In the genomic region with DNA sequence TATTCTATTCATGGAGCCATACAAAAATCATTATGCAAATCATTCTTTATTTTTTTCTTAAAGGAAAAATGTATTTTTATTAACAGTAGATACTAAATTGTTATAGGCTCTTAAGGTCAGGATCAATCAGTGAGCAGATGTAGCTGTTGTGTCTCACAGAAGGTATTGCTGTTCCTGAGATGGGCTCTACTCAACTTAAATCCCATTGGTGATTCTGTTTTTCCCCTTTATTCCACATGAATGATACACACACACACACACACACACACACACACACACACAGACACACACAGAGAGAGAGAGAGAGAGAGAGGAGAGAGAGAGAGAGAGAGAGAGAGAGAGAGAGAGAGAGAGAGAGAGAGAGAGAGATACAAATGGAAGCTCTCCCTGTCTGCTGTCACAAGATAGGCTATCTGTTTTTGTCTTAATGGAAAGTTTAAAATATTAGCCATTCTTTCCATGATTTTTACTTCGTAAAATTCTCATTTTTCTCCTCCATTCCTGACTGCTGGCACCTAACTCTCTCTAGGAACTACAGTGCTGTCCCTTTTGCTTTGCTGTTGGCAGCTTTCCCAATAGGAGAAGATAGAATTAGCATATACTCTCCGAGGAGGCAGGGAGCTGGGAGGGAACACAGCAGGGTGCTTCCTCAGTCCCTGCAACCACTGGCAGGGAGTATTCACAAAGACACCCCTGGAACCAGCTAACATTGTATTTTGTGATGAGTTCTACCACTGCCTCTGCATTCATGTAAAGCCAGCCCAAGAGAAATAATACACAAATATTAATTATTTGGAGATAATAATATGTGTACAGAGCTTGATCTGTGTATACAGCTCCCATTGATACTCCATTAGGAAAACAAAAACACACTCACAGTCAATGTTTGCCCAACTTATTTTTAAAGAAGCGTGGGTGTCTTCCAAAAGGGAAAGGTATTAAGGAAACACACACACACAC, we compare ENCODE assay signal across 14 mouse cellular contexts.
DNase-seq lines count a peak whose midpoint lies in the region; ATAC-seq lines count a peak whose summit lies in the region.
"Had no signal": no experiment of that assay in that cellular context is flagged by ENCODE, and none has a peak within 500 bp of the region (broad histone marks: within the 10 kb centered on the region; RNA-seq: fewer than 3 reads in every experiment).

No protein-coding gene starts in this region.

- H3K4me2 ChIP-seq in hindbrain, embryonic 13.5 days: no peak overlapping the region
- H3K4me2 ChIP-seq in neural tube, embryonic 15.5 days: no peak overlapping the region
- H3K4me2 ChIP-seq in heart, embryonic 11.5 days: no peak overlapping the region

- WGBS in hindbrain, embryonic 13.5 days: 19% methylated on average over 3 of the region's 3 CpGs
- WGBS in neural tube, embryonic 15.5 days: 35% methylated on average over 3 of the region's 3 CpGs
- WGBS in heart, embryonic 11.5 days (ENCODE audit: insufficient replicate concordance): 30% methylated on average over 3 of the region's 3 CpGs

- peaks cover 3% of the 10 kb centered on the region for H3K4me1 ChIP-seq in hindbrain, embryonic 13.5 days (replicated peaks)
- H3K4me1 ChIP-seq in neural tube, embryonic 15.5 days: peaks cover 3% of the 10 kb centered on the region; the same call in 1 of the 2 replicates
- no peaks in the 10 kb centered on the region for H3K4me1 ChIP-seq in heart, embryonic 11.5 days (ENCODE audit: control insufficient read depth, insufficient read depth, low read length)

- no peak overlapping the region for H3K4me3 ChIP-seq in hindbrain, embryonic 13.5 days
- no peak overlapping the region for H3K4me3 ChIP-seq in neural tube, embryonic 15.5 days (replicated peaks)
- H3K4me3 ChIP-seq in heart, embryonic 11.5 days (ENCODE audit: low read depth, low read length): no peak overlapping the region

- H3K36me3 ChIP-seq in hindbrain, embryonic 13.5 days: no peaks in the 10 kb centered on the region
- no peaks in the 10 kb centered on the region for H3K36me3 ChIP-seq in neural tube, embryonic 15.5 days
- H3K36me3 ChIP-seq in heart, embryonic 11.5 days (ENCODE audit: control insufficient read depth, insufficient read depth, low read length): no peaks in the 10 kb centered on the region
- H3K36me3 ChIP-seq: G1E had no signal

- peak; percentile 21 to 34 for DNase-seq in cerebellum, postnatal 10 days
- DNase-seq in cerebellum, adult 9-11 months: no peak
- DNase-seq in ZHBTc4 (ENCODE audit: low read depth, low spot score): peak; percentile 43
- DNase-seq in thymus, postnatal 25 days: no peak
- DNase-seq: adrenal gland, adult 8-10 months; gastrocnemius, postnatal 14 days; heart, postnatal 14 days; liver, postnatal 0 days had no signal

- no peak overlapping the region for H3K27ac ChIP-seq in hindbrain, embryonic 13.5 days
- H3K27ac ChIP-seq in neural tube, embryonic 15.5 days (replicated peaks): no peak overlapping the region
- no peak overlapping the region for H3K27ac ChIP-seq in heart, embryonic 11.5 days (ENCODE audit: low read depth, low read length)
- H3K27ac ChIP-seq: kidney, postnatal 0 days had no signal

- H3K27me3 ChIP-seq in hindbrain, embryonic 13.5 days: no peaks in the 10 kb centered on the region
- no peaks in the 10 kb centered on the region for H3K27me3 ChIP-seq in neural tube, embryonic 15.5 days (replicated peaks)
- H3K27me3 ChIP-seq in heart, embryonic 11.5 days (ENCODE audit: control insufficient read depth, insufficient read depth, low read length): no peaks in the 10 kb centered on the region

- H3K9ac ChIP-seq in hindbrain, embryonic 13.5 days: no peak overlapping the region
- H3K9ac ChIP-seq in neural tube, embryonic 15.5 days (replicated peaks): no peak overlapping the region
- H3K9ac ChIP-seq in heart, embryonic 11.5 days (ENCODE audit: low read depth, low read length): no peak overlapping the region
- H3K9ac ChIP-seq: liver, postnatal 0 days had no signal

- ATAC-seq in hindbrain, embryonic 13.5 days (ENCODE audit: low FRiP score): peak; percentile 83
- peak; percentile 85 for ATAC-seq in neural tube, embryonic 15.5 days (ENCODE audit: low FRiP score)
- no peak for ATAC-seq in heart, embryonic 11.5 days (replicated peaks; ENCODE audit: insufficient number of reproducible peaks, low FRiP score, low TSS enrichment)
- no peak for ATAC-seq in megakaryocyte progenitor cell, adult 5-6 weeks (replicated peaks; ENCODE audit: poor library complexity)
- ATAC-seq: liver, postnatal 0 days had no signal

- no peaks in the 10 kb centered on the region for H3K9me3 ChIP-seq in hindbrain, embryonic 13.5 days
- no peaks in the 10 kb centered on the region for H3K9me3 ChIP-seq in neural tube, embryonic 15.5 days (replicated peaks)
- H3K9me3 ChIP-seq in heart, embryonic 11.5 days (replicated peaks; ENCODE audit: control insufficient read depth, low read length): no peaks in the 10 kb centered on the region

Comparison
In these comparisons a context has a peak if more than half of its experiments do, and no peak if none do; other contexts are left out.
1. DNase-seq: peak in cerebellum, postnatal 10 days (2 of 2) and ZHBTc4 (single experiment); none in cerebellum, adult 9-11 months (single experiment) and thymus, postnatal 25 days (single experiment).
2. ATAC-seq: peak in hindbrain, embryonic 13.5 days (single experiment) and neural tube, embryonic 15.5 days (single experiment); none in heart, embryonic 11.5 days (single experiment) and megakaryocyte progenitor cell, adult 5-6 weeks (single experiment).